Mouse (Mus musculus): ENCODE data around the gene Sec13. TPM values are rescaled to one million over a fixed set of nuclear protein-coding genes. Genes with fewer than 3 reads are reported as not detected.

Gene Sec13
- polyA plus RNA-seq, 1 experiment = 104 TPM

GRCm38 (mm10) chr6:113742321-113742720 lies 1.8 kb upstream of the Sec13 start:
- Histone ChIP-seq H3K9ac (ENCODE audit: low read depth, poor library complexity, severe bottlenecking) (no peak overlapping the region), H3K36me3 (ENCODE audit: control insufficient read depth, insufficient read depth, low read length, poor library complexity, severe bottlenecking) (peaks cover 5% of the 10 kb centered on the region; the same call in 1 of the 2 replicates), H3K4me1 (ENCODE audit: control insufficient read depth, insufficient read depth, low read length) (no peaks in the 10 kb centered on the region), H3K27ac (ENCODE audit: insufficient read depth, low read length) (no peak overlapping the region), H3K4me3 (ENCODE audit: low read depth, low read length) (no peak overlapping the region), H3K9me3 (replicated peaks; ENCODE audit: control insufficient read depth, insufficient read depth, low read length, poor library complexity, severe bottlenecking) (no peaks in the 10 kb centered on the region), H3K27me3 (ENCODE audit: control insufficient read depth, insufficient read depth, low read length, poor library complexity, severe bottlenecking) (no peaks in the 10 kb centered on the region)
- TF ChIP-seq EP300 (IDR thresholded peaks at IDR 0.05; ENCODE audit: insufficient read depth, low read depth, low read length) (no peak), CTCF (IDR thresholded peaks at IDR 0.05; ENCODE audit: low read depth, low read length) (no peak), POLR2A (IDR thresholded peaks at IDR 0.05; ENCODE audit: insufficient read depth, low read length) (no peak)

GRCm38 (mm10) chr6:113741425-113741824 lies 882 bp upstream of the Sec13 start:
- Histone ChIP-seq H3K27ac (ENCODE audit: insufficient read depth, low read length) (no peak overlapping the region), H3K36me3 (ENCODE audit: control insufficient read depth, insufficient read depth, low read length, poor library complexity, severe bottlenecking) (peaks cover 5% of the 10 kb centered on the region; the same call in 1 of the 2 replicates)
- TF ChIP-seq POLR2A (IDR thresholded peaks at IDR 0.05; ENCODE audit: insufficient read depth, low read length) (no peak), CTCF (IDR thresholded peaks at IDR 0.05; ENCODE audit: low read depth, low read length) (no peak), EP300 (IDR thresholded peaks at IDR 0.05; ENCODE audit: insufficient read depth, low read depth, low read length) (no peak)

DNA sequence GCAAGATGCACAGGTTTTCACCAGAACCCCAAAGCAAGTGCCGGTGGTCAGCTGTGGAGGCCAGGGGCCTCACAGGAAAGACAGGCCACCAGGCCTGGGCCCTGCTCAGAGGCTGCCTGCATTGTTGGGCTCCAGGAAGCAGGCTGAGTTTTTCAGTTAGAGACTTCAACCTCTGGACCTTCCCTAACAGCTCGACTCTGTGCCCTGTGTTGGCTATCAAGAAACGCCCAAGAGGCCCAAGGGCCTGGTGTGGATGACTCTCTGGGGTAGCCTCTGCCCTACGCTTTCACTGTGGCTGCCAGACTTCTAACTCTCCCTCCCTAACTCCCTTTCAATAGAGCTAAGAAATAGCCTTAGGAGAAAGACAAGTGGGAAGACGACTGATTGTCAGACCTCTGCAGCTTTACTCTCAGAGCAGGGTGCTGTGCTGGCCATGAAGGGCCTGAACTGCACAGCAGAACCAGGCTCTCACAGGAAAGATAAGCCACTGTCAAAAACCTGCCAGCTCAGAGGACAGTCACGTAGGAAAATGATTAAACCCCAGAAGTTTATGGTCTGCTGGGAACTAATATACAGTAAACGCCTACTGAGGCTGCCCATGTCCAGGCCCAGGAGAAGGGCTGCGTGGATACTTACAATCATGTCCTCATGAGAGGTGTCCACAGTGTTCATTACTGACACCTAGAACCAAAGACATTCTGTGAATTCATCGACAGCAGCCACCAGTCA lies 3.1 kb downstream of the Sec13 start:
- no peak overlapping the region for H3K27ac ChIP-seq (ENCODE audit: insufficient read depth, low read length)
- H3K9ac ChIP-seq (ENCODE audit: low read depth, poor library complexity, severe bottlenecking) = no peak overlapping the region
- peaks cover 25% of the 10 kb centered on the region for H3K36me3 ChIP-seq (ENCODE audit: control insufficient read depth, insufficient read depth, low read length, poor library complexity, severe bottlenecking)
- TF ChIP-seq EP300 (IDR thresholded peaks at IDR 0.05; ENCODE audit: insufficient read depth, low read depth, low read length) = no peak
- H3K4me3 ChIP-seq (ENCODE audit: low read depth, low read length) = no peak overlapping the region
- no peaks in the 10 kb centered on the region for H3K27me3 ChIP-seq (ENCODE audit: control insufficient read depth, insufficient read depth, low read length, poor library complexity, severe bottlenecking)
- no peaks in the 10 kb centered on the region for H3K4me1 ChIP-seq (ENCODE audit: control insufficient read depth, insufficient read depth, low read length)
- H3K9me3 ChIP-seq (replicated peaks; ENCODE audit: control insufficient read depth, insufficient read depth, low read length, poor library complexity, severe bottlenecking) = no peaks in the 10 kb centered on the region

More at GRCm38 (mm10) chr6:113741425-113741824, 882 bp upstream of the Sec13 start:
- no peaks in the 10 kb centered on the region for H3K27me3 ChIP-seq (ENCODE audit: control insufficient read depth, insufficient read depth, low read length, poor library complexity, severe bottlenecking)
- no peak overlapping the region for H3K4me3 ChIP-seq (ENCODE audit: low read depth, low read length)
- H3K4me1 ChIP-seq (ENCODE audit: control insufficient read depth, insufficient read depth, low read length) = no peaks in the 10 kb centered on the region
- no peak overlapping the region for H3K9ac ChIP-seq (ENCODE audit: low read depth, poor library complexity, severe bottlenecking)
- no peaks in the 10 kb centered on the region for H3K9me3 ChIP-seq (replicated peaks; ENCODE audit: control insufficient read depth, insufficient read depth, low read length, poor library complexity, severe bottlenecking)

DNA sequence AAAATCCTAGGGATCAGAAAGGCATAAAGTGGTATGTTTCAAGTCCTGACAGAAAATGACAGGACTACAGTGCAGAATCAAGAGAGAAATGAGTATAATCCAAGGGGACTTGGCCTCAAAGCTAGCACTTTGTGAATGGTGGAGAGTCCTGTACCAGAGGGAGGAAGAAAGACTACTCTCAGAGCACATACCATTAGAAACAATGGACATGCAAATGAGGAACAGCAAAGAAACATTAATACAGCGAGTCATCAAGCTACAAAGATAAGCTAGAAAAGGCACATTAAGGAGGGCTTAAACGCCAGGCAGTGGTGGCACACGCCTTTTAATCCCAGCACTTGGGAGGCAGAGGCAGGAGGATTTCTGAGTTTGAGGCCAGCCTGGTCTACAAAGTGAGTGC lies 9.2 kb downstream of the Sec13 start:
- no peak overlapping the region for H3K9ac ChIP-seq (ENCODE audit: low read depth, poor library complexity, severe bottlenecking)
- no peak overlapping the region for H3K4me3 ChIP-seq (ENCODE audit: low read depth, low read length)
- peaks cover 59% of the 10 kb centered on the region for H3K36me3 ChIP-seq (ENCODE audit: control insufficient read depth, insufficient read depth, low read length, poor library complexity, severe bottlenecking)
- H3K4me1 ChIP-seq (ENCODE audit: control insufficient read depth, insufficient read depth, low read length) = no peaks in the 10 kb centered on the region
- H3K27me3 ChIP-seq (ENCODE audit: control insufficient read depth, insufficient read depth, low read length, poor library complexity, severe bottlenecking) = no peaks in the 10 kb centered on the region
- no peak overlapping the region for H3K27ac ChIP-seq (ENCODE audit: insufficient read depth, low read length)
- no peaks in the 10 kb centered on the region for H3K9me3 ChIP-seq (replicated peaks; ENCODE audit: control insufficient read depth, insufficient read depth, low read length, poor library complexity, severe bottlenecking)
- TF ChIP-seq CTCF (IDR thresholded peaks at IDR 0.05; ENCODE audit: low read depth, low read length) (no peak), EP300 (IDR thresholded peaks at IDR 0.05; ENCODE audit: insufficient read depth, low read depth, low read length) (no peak), POLR2A (IDR thresholded peaks at IDR 0.05; ENCODE audit: insufficient read depth, low read length) (no peak)

DNA sequence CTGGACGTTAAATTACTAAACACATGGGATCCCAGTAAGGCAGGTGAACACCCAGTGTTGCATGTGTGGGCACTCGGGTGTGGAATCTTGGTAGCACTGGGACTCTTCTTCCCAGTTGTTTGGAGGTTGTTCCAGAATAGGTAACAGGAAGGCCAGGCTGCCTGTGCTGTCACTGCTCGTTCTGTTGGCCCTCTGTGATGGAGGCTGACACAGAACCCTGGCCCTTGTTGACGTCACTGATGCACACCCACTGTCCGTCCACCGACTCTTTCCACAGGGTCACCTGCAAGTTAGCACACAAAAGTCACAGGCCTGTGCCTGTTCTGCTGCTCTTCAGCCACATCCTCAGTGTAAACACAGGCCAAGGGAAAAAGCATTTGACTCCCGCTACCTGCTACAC lies 12.4 kb downstream of the Sec13 start:
- peaks cover 60% of the 10 kb centered on the region for H3K36me3 ChIP-seq (ENCODE audit: control insufficient read depth, insufficient read depth, low read length, poor library complexity, severe bottlenecking)
- H3K27ac ChIP-seq (ENCODE audit: insufficient read depth, low read length) = no peak overlapping the region
- H3K4me1 ChIP-seq (ENCODE audit: control insufficient read depth, insufficient read depth, low read length) = no peaks in the 10 kb centered on the region
- no peak for TF ChIP-seq CTCF (IDR thresholded peaks at IDR 0.05; ENCODE audit: low read depth, low read length)
- no peaks in the 10 kb centered on the region for H3K27me3 ChIP-seq (ENCODE audit: control insufficient read depth, insufficient read depth, low read length, poor library complexity, severe bottlenecking)
- H3K9ac ChIP-seq (ENCODE audit: low read depth, poor library complexity, severe bottlenecking) = no peak overlapping the region
- no peaks in the 10 kb centered on the region for H3K9me3 ChIP-seq (replicated peaks; ENCODE audit: control insufficient read depth, insufficient read depth, low read length, poor library complexity, severe bottlenecking)
- H3K4me3 ChIP-seq (ENCODE audit: low read depth, low read length) = no peak overlapping the region

GRCm38 (mm10) chr6:113721061-113721460 lies 19.5 kb downstream of the Sec13 start:
- peaks cover 57% of the 10 kb centered on the region for H3K36me3 ChIP-seq (ENCODE audit: control insufficient read depth, insufficient read depth, low read length, poor library complexity, severe bottlenecking)
- H3K9ac ChIP-seq (ENCODE audit: low read depth, poor library complexity, severe bottlenecking) = no peak overlapping the region
- H3K9me3 ChIP-seq (replicated peaks; ENCODE audit: control insufficient read depth, insufficient read depth, low read length, poor library complexity, severe bottlenecking) = no peaks in the 10 kb centered on the region
- no peak for TF ChIP-seq EP300 (IDR thresholded peaks at IDR 0.05; ENCODE audit: insufficient read depth, low read depth, low read length)
- no peak for TF ChIP-seq CTCF (IDR thresholded peaks at IDR 0.05; ENCODE audit: low read depth, low read length)
- TF ChIP-seq POLR2A (IDR thresholded peaks at IDR 0.05; ENCODE audit: insufficient read depth, low read length) = no peak
- H3K4me1 ChIP-seq (ENCODE audit: control insufficient read depth, insufficient read depth, low read length) = no peaks in the 10 kb centered on the region
- no peaks in the 10 kb centered on the region for H3K27me3 ChIP-seq (ENCODE audit: control insufficient read depth, insufficient read depth, low read length, poor library complexity, severe bottlenecking)
- H3K4me3 ChIP-seq (ENCODE audit: low read depth, low read length) = no peak overlapping the region
- H3K27ac ChIP-seq (ENCODE audit: insufficient read depth, low read length) = no peak overlapping the region
